Mouse (Mus musculus): ENCODE results near the gene Mrs2.
A peak's percentile ranks its signal among the peaks of the same experiment; 100 is the strongest.
"Not testable (repeated sequence)": the region's sequence is repeated elsewhere in the genome, so short reads cannot be mapped to it uniquely, and the experiment has no call there.

Mrs2 gene

GRCm38 (mm10) chr13:24977820-24978342 lies 42.3 kb downstream of the Mrs2 start:
- no peak for DNase-seq (ENCODE audit: low spot score in 2 of 2)

GRCm38 (mm10) chr13:24976384-24976783 lies 43.8 kb downstream of the Mrs2 start:
- DNase-seq (ENCODE audit: low spot score in 2 of 2): no peak

DNA sequence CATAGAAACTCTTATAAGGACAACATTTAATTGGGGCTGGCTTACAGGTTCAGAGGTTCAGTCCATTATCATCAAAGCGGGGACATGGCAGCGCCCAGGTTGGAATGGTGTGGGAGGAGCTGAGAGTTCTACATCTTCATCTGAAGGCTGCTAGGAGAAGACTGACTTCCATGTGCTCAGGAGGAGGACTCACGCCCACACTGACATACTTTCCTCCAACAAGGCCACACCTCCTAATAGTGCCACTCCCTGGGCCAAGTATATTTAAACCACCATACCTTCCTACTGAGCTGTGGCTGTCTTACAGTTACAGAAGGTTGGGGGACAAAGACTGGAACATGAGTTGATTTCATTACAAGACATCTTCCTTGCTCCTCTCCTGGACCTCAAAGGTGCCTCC lies 48.4 kb downstream of the Mrs2 start:
- DNase-seq (ENCODE audit: low spot score in 2 of 2): not testable (repeated sequence)

- DNase-seq (ENCODE audit: low spot score in 2 of 2): no peak
Observed at GRCm38 (mm10) chr13:24965846-24966201, 54.4 kb downstream of the Mrs2 start.

GRCm38 (mm10) chr13:24965130-24965845 lies 54.9 kb downstream of the Mrs2 start:
- no peak for DNase-seq (ENCODE audit: low spot score in 2 of 2)

DNA sequence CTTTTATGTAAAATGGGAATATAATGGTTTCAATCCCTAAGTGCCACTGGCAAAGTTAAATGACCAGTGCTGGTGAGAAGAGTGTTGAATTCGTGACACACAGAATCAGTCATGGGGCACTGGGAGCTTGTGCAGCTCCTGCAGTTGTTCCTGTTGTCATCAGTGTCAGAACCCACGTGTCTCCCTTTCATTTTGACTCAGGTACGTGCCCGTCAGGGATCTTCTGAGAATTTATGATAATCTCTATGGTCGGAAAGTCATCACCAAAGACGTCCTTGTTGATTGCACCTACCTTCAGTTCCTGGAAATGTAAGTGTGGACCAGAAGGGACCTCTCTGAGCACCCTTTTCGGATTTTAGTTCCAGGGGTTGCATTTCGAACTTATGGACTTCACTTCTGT lies 58.1 kb downstream of the Mrs2 start:
- DNase-seq (ENCODE audit: low spot score in 2 of 2): no peak

GRCm38 (mm10) chr13:24960084-24960483 lies 60.1 kb downstream of the Mrs2 start:
- no peak for DNase-seq (ENCODE audit: low spot score in 2 of 2)

GRCm38 (mm10) chr13:24958671-24959070 lies 61.5 kb downstream of the Mrs2 start:
- DNase-seq (ENCODE audit: low spot score in 2 of 2): no peak

GRCm38 (mm10) chr13:24955500-24955899 lies 64.7 kb downstream of the Mrs2 start:
- DNase-seq (ENCODE audit: low spot score in 2 of 2): no peak

DNA sequence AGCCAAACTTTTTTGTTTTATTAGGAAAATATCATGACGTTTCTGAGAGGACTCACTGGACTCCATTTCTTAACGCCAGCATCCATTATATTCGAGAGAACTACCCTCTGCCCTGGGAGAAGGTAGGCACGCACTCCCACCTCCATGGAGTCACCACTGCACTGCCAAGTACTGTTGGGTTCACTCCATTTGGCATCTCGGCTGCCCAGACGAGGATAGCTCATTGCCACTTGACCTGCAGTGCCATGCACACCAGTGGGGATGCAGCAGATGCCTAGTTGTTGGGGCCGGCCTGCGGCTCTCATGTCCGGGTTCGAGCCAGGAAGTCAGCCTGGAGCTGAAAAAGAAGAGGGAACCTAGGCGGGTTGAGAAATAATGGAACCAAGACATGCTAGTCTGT lies 65.1 kb downstream of the Mrs2 start:
- no peak for DNase-seq (ENCODE audit: low spot score in 2 of 2)

DNA sequence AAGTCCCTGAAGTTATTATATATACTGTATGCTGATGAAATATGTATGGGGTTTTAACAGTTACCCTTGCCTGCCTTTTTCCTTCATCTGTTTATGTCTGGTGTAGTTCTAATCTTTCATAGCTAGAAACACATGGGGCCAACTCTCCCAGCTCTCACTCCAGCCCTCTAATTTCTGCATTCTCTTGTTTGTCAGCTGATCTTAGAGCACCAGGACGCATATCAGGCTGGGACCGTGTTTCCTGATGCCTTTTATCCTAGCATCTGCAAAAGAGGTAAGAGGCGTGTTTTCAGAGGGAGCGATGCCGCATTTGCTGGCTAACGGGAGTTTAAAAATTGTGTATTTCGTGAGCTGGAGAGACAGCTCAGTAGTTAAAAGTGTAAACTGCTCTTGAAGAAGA lies 67.5 kb downstream of the Mrs2 start:
- no peak for DNase-seq (ENCODE audit: low spot score in 2 of 2)

DNA sequence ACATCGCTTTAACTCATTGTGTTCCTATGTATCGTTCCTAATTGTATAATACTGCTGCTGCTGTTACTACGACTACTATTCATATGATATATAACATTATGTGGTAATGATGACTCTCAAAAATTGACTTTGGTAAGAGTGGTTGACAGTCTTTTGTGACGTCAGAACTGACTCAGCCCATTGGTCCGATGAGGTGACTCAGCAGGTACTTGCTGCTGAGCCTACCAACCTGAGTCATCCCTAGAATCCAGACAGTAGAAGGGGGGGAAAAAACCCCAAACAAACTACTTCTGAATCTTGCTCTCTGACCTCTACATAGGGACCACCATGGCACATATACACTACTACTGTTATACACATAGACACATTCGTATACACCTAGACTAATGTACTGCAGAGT lies 71.3 kb downstream of the Mrs2 start:
- no peak for DNase-seq (ENCODE audit: low spot score in 2 of 2)

- no peak for DNase-seq (ENCODE audit: low spot score in 2 of 2)
Observed at GRCm38 (mm10) chr13:24947158-24947557, 73.0 kb downstream of the Mrs2 start.

DNA sequence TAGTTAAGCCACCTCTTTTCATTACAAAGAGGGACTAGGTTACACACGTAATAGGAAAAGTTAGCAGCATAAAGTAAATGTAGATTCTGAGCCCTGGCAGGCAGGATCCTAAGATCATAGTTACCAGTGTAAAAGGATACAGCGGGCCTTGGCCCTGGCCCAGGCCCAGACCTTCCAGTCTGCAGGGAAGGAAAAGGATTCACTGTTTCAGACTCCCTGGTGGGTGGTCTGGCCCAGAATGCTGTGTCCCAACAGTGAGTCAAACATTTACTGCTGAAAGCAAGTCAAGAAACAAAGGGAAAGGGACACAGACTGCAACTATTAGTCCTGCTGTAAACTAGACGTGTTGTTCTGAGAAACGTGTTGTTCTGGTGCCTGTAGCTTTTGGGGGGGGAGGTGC lies 74.6 kb downstream of the Mrs2 start:
- DNase-seq (ENCODE audit: low spot score in 2 of 2): no peak

DNA sequence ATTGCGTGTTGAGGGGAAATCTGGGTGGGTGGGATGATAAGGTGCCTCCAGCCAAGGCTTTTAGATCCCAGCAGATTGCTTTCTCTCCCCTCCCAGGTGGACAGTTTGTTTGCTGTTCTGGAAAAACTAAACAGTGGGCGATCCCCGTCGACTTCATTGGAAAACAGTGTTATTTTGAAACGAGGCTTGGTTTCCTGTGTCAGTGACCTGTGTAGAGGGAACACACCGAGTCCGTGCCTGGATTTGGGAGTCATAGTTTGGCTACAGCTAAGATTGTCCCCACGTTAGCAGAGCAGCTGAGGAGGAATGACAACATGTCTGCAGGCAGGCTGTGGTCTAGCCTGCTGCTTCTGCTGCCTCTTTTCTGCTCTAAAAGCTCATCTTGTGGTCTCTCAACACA lies 76.9 kb downstream of the Mrs2 start:
- no peak for DNase-seq (ENCODE audit: low spot score in 2 of 2)

DNA sequence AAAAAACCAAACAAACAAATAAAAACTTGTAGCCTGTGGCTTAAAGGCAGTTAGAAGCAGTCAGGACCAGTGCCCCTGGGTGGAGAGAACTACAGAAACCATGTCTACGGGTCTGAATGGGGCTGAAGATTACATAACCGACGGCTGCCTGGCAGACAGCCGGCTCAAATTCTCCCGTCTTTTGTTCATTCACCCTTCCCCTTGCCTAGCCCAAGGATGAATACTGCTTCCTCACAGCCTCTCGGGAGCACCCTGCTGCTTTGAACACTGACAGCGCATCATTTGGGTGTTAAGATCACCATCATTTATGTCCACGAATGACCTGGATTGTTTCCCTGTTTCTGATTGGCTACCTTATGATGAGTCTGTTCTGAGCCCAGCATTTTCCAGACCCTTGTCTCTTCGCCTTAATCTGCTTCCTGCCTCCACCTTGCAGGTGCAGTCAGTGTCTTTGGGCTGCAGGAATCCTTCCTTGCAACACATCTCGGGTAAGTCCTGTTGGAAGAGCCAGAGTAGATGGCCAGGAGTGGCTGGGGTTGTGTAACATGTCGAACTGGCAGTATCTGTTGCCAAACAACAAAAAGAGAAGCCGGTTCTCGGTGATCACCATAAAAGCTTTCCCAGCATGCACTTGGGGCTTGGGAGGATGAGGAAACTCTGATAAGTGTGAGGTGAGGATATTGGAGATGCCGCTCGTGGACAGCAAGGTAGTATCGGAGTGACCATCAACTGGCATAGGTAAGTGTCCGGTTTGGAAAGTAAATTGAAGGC lies 77.5 kb downstream of the Mrs2 start, which contains the start of gene Gpld1:
TSS of gene Gpld1 (plus strand) at position 641 of the 771 bp plus-strand sequence.
- DNase-seq (ENCODE audit: low spot score in 2 of 2): no peak

DNA sequence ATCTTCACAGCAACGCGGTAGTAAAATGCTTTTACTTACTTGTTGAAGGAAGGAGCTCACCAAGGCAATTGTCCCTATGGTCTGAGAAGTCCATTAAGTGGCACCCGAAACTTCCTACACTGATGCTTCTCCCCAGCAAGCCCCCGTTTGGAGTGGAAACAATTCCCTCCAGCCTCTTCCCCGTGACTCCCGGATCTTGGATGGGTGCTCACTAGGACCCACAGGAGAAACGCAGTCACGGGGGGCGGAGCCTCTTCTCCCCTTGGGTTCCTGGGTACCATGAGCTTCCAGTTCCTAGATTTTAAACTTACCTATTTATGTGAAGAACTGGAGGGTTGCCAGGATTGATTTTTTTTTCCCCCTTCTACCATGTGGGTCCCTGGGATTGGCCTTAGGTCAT lies 80.7 kb downstream of the Mrs2 start:
- no peak for DNase-seq (ENCODE audit: low spot score in 2 of 2)

DNA sequence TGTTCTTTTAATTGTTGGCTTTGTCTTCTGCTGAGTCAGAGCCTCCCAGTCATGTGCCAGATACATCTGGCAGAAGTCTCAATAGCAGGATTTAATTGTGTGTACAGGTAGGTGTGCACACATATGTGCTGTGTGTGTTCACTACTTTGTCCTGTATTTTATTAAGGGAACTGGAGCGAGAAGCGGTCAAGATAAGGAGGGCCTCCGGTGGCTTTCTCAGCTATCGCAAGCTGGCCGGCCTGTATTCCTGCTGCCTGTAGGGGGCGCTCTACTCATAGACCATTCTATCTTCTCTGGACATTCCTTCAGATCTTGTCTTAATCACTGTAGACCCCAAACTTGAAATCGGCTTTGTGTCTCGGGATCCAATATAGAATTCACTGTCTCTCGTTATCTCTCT lies 81.5 kb downstream of the Mrs2 start:
- peak; percentile 43 to 72 for DNase-seq (ENCODE audit: low spot score in 2 of 2)

DNA sequence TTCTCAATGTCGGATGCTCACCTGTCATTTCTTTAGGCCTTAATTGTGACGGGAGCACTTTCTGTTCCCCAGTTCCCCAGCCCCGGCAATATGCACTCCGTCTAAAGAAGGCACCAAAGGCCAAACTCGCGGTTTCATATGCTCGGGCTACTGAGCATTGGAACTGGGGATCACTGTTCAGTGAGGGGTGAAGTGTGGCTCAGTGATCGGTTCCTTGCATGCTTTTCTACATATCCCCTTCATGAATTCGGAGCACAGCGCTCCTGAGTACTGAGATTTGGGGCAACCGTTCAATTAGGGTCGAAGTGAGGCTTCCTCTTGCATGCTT lies 82.4 kb downstream of the Mrs2 start:
- no peak for DNase-seq (ENCODE audit: low spot score in 2 of 2)
